Mouse (Mus musculus) olfactory bulb, adult 2 months (tissue): ENCODE results near the gene Enah.

ENCODE experiments used
- CTCF ChIP-seq: fragments of 200-500 bp; IDR thresholded peaks from 2 replicates; pipeline ENCODE4 v1.5.1; 2012; ENCODE audit warnings: low read depth, mild to moderate bottlenecking, low read length, moderate library complexity; ENCODE audit not compliant: insufficient read depth
- POLR2A ChIP-seq: fragments of 200-500 bp; IDR thresholded peaks from 2 replicates; pipeline ENCODE4 v1.6.1; 2012; ENCODE audit warnings: mild to moderate bottlenecking, low read depth, low read length, moderate library complexity; ENCODE audit not compliant: insufficient read depth

DNA sequence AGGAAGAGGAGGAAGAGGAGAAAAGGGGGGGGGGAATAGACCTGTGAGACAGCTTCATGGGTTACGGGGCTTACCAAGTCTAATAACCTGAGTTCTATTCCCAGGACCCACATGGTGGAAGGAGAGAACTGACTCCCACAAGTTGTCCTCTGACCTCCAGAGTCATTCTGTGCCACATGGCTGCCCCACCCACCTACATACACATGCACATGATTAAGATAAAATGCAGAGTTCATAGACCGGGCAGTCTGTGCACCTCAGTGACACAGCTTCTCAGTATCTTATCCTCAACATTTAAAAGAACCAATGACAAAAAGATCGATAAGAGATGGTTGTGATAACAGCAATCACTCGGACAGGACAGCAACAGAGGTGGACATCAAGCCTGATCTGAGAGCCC lies 41.4 kb upstream of the Enah start:
- no peak for TF ChIP-seq CTCF
- no peak for TF ChIP-seq POLR2A
